Mouse (Mus musculus) frontal cortex, postnatal 14 days (tissue): ENCODE data around the gene Hist1h2bk.

ENCODE experiments used
- DNase-seq, 2 experiments: peaks; one replicate each; pipeline ENCODE4 v3.0.0; 2022; ENCODE audit warnings: low spot score in 2 of 2

Gene Hist1h2bk

DNA sequence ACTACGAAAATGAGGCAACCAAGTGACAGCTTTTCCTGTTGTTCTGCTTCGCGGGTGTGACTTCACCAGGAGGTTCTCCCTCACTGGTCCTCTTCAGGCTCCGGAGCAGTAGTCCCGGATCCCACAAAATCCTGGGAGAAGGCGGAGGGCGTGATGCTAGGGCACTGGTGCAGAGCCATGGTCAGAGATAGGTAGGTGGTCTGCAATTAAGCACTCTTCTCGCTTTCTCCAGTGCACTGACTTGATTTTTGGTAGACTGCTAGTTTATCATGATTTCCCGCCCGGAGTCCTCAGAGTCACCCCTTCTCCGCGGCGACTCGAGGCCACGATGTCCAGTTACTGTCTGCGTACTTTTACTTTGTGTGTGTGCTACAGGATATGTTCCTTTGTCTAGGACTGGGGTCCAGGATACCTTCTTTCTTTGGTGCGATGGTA is 21.2 kb upstream of the Hist1h2bk start:
- DNase-seq, result no peak

GRCm38 (mm10) chr13:22015479-22016450 is 19.9 kb upstream of the Hist1h2bk start:
- peak in 1 of 2 experiments; percentile 63 for DNase-seq

GRCm38 (mm10) chr13:22019934-22020835 is 15.5 kb upstream of the Hist1h2bk start:
- no peak for DNase-seq

- no peak for DNase-seq
Observed at GRCm38 (mm10) chr13:22020901-22021339, 14.8 kb upstream of the Hist1h2bk start.

- DNase-seq, result no peak
Observed at GRCm38 (mm10) chr13:22021581-22021980, 14.1 kb upstream of the Hist1h2bk start.

- peak in 1 of 2 experiments; percentile 65 for DNase-seq
Observed at GRCm38 (mm10) chr13:22022241-22022640, 13.4 kb upstream of the Hist1h2bk start.

GRCm38 (mm10) chr13:22026058-22027031 is 9.3 kb upstream of the Hist1h2bk start:
- peak; percentile 64 to 90 for DNase-seq

DNA sequence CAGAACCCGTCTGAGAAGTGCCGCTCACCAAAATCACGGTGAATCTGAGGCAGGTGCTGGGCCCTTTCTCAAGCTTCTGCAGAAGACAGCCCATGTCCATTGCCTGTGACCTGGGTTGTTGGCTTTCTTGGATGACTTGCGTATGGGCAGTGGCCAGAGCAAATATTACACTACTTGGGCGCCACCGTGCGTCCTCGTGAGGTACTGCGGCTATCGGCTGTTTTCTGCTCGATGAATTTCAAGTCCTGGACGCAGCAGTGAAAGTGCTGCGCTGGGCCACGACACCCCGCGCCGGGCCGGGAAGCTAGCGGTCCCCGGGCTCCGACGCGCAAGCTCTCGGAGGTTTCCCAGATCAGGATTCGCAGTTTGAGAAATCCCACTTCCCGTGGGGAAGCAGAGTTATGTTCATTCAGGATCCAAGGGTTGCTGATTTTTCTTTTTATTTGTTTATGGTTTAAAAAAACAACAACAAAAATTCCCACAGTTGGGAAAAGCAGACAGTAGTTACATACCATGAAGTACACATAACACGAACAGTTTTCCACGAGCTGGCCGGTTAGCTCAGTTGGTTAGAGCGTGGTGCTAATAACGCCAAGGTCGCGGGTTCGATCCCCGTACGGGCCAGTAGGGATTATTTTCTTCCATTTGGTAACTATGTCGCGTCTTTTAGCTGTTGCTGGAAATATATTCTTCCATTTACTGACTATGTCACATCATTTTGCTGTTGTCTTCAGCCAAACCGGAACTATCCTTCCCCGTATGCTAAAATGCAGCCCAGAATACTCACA is 6.8 kb upstream of the Hist1h2bk start:
- peak; percentile 86 to 95 for DNase-seq

DNA sequence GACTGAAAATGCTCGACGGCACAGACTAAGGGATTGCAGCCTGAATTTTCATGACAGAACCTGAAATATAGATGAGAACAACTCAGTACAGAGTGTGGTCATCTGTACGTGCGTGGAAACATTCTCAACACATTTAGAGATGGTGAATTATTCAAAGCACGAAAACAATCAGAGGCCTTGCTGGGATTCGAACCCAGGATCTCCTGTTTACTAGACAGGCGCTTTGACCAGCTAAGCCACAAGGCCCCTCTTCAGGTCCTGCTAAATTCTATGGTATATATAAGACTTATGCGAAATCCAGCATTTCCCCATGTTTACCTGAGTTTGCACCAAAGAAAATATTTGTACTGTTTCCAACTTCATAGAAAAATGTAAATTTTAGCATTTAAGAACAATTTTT is 5.7 kb upstream of the Hist1h2bk start:
- no peak for DNase-seq

- DNase-seq, result no peak
Observed at GRCm38 (mm10) chr13:22030493-22030892, 5.2 kb upstream of the Hist1h2bk start.

DNA sequence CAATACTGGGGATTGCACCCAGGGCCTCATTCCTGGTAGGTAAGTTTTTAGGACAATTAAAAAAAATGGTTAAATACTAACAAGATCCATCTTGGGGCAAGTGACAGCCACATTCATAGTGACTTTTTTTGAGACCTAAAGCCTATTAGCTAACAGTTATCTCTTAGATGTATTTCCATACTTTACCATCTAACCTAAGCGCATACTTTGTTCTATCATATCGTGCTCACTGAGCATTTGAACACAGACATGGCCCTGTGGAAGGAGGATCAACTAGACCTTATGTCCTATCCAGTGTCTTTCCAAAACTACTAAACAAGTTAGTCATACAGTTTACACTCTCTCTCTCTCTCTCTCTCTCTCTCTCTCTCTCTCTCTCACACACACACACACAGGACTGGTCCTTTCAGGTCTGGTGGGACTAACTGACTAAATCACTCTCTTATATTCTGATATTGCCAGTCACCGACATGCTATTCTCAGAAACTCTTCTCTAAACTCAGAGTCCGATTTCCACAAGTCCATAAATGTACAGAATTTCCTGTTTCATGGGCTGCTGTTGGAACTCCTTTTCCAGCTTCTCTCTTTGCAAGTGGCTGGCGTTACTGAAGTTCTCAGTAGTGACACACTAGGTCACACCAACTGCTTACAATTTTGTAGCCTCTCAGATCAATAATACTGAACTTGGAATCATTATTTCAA is 1.8 kb upstream of the Hist1h2bk start:
- no peak for DNase-seq

DNA sequence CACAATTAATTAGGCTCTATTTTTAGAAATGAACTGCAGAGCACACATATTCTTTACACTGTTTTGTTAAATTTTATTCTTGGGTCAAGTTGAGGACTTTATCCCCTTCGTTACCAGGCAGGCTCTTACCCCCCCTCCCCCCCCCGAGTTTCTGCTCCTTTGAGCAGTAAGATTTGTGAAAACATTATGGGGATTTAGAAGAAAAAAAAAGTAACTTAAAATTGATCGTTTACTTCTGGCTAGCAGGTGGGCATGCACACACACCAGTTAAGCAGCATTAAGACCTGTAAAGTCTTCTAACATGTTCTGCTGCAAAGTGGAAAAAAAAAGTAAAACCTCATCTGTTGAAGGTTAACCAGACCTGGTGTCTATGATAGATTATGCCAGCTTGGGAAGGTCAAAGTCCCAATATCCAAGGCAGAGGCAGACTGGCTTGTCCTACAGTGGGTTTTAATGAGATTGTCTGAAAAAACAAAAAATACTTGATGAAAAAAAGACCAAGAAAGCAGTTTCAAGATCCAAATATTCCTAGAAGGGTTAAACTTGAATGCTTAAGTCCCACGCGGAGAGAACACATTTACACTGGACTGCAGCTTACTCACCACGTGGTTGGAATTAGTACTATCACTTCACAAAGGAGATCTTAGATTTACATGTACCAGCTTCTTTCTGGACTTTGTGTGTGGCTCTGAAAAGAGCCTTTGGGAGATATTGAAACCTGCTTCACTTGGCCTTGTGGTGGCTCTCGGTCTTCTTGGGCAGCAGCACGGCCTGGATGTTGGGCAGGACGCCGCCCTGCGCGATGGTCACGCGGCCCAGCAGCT is 1.0 kb upstream of the Hist1h2bk start:
- no peak for DNase-seq

GRCm38 (mm10) chr13:22036149-22036956 is 683 bp downstream of the Hist1h2bk start:
- DNase-seq, result no peak

- no peak for DNase-seq
Observed at GRCm38 (mm10) chr13:22036986-22037385, 1.3 kb downstream of the Hist1h2bk start.

DNA sequence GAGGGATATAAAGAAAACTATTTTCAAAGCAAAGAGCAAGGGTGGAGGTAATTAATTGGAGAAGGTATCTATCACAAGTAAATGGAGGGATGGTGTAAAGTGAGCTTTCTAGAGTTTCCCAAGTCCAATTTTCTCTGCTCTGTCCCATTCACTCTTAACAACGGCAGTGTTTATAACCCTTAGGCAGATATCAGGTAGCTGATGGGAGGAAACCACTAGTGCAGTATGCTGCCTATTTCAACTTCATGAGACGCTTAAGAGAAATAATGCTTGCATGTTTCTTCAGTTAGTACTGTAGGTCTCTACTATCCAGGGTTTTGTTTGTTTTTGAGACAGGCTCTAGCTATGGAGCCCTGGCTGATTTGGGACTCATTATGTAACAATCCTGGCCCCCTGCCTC is 1.7 kb downstream of the Hist1h2bk start:
- no peak for DNase-seq

DNA sequence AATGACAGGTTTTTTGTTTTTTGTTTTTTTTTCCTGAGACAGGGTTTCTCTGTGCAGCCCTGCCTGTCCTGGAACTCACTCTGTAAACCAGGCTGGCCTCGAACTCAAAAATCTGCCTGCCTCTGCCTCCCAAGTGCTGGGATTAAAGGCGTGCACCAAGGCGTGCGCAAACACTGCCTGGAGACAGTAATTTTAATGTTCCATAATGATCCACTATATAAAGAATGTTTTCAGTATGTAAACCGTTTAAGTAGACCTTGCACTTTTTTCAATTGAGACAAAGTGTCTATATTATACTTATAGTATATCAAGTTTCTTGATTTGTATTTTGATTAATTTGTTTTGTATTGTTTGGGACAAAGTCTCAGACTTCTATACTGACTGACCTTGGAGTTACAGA is 3.7 kb downstream of the Hist1h2bk start:
- DNase-seq, result no peak

DNA sequence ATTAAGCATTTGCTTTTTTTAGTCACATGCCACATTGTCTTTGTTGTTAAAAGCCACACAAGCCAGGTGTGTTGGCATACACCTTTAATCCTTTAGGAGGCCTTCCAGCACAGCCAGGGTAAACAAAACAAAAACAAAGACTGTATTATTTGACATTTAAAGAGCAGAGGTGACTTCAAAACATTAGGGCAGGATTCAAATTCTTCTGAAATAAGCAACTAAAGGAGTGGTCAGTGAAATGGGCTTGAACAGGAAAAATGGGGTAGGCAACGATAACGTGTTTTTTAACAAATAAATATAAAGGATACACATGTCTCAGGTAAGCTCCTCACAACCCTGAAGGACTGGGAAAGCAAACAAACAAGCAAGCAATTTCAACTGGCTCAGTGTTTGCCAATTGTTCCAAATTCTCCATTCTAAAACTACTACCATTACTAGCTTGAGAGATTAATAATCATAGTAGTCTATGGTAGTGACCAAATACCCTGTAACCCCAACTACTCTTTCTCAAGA is 4.3 kb downstream of the Hist1h2bk start:
- DNase-seq, result no peak
